Mouse (Mus musculus): Measurements from ENCODE around the gene Pik3ap1. TPM values are rescaled to one million over a fixed set of nuclear protein-coding genes. Genes with fewer than 3 reads are reported as not detected.
A peak's percentile ranks its signal among the peaks of the same experiment; 100 is the strongest.

Pik3ap1 gene
- polyA plus RNA-seq, 1 experiment, result 19.2 TPM

DNA sequence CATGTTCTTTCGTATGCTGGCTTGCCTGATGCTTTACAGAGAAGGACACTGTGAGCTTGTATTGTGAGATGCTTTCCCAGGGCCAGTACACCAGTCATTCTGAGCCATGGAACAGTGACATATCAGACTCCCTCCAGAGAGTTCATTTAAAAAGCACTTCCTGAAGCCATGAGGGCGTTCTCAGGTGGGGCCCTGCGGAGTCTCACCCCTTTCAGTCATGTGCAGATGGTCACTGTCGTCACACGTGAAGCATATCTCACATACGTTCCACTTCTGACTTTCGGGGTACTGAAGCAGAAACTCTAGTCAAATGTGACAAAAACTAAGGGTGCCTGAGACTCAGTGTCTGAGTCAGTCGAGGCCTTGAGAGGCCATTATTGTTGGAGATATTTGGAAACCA, 6.0 kb upstream of the Pik3ap1 start:
- TF ChIP-seq CTCF (IDR thresholded peaks at IDR 0.05; ENCODE audit: control insufficient read depth, insufficient read depth, low read length), result no peak
- no peak for TF ChIP-seq POLR2A (IDR thresholded peaks at IDR 0.05; ENCODE audit: borderline replicate concordance, control insufficient read depth, low read depth, low read length)
- WGBS, result 63% methylated on average over 8 of the region's 8 CpGs
- H3K4me3 ChIP-seq (replicated peaks; ENCODE audit: control insufficient read depth, low read depth, low read length), result no peak overlapping the region

DNA sequence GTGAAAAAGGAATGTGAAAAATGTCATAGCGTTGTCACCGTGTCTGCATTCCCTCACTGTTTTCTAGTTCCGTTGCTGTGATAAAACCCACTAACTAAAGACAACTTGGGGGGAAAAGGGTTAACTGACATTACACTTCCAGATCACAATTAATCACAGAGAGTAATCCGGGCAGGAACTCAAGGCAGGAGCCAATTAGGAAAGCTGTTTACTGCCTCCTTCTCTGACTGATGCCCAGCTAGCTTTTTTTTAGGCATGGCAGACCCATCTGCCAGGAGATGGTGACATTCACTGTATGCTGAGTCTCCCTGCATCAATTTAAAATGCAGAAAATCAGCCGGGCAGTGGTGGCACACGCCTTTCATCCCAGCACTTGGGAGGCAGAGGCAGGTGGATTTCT, 4.4 kb upstream of the Pik3ap1 start:
- WGBS, result 67% methylated on average over 6 of the region's 6 CpGs
- TF ChIP-seq POLR2A (IDR thresholded peaks at IDR 0.05; ENCODE audit: borderline replicate concordance, control insufficient read depth, low read depth, low read length) (no peak), CTCF (IDR thresholded peaks at IDR 0.05; ENCODE audit: control insufficient read depth, insufficient read depth, low read length) (no peak)
- H3K27ac ChIP-seq (ENCODE audit: control insufficient read depth, insufficient read depth, low read depth, low read length, poor library complexity), result no peak overlapping the region
- peaks cover 9% of the 10 kb centered on the region; the same call in 1 of the 2 replicates for H3K4me1 ChIP-seq (ENCODE audit: control insufficient read depth, insufficient read depth, low read length)
- no peak overlapping the region for H3K4me3 ChIP-seq (replicated peaks; ENCODE audit: control insufficient read depth, low read depth, low read length)

More for the DNA sequence above, 6.0 kb upstream of the Pik3ap1 start:
- peaks cover 7% of the 10 kb centered on the region; the same call in 1 of the 2 replicates for H3K4me1 ChIP-seq (ENCODE audit: control insufficient read depth, insufficient read depth, low read length)
- peak overlapping the region; percentile 19; the same call in 1 of the 2 replicates for H3K27ac ChIP-seq (ENCODE audit: control insufficient read depth, insufficient read depth, low read depth, low read length, poor library complexity)

DNA sequence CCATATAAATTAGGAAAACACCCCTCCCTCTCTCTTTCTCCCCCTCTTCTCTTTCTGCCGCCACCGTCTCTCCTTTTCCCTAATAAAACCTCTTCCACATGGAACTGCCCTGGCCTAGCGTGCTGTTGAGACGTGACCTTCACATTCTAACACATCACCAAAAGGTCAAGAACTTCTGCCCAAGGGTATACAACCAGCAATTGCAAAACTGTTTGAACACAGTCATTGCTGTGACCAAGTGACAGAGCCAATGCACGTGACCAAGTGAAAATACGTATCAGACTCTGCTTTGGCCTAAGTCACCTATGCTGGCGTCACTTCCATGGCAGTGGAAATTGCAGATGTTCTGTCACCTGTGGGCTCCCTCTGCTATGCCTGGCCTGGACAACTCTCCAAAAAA, 3.3 kb upstream of the Pik3ap1 start:
- 65% methylated on average over 7 of the region's 7 CpGs for WGBS
- TF ChIP-seq CTCF (IDR thresholded peaks at IDR 0.05; ENCODE audit: control insufficient read depth, insufficient read depth, low read length), result no peak
- no peak for TF ChIP-seq POLR2A (IDR thresholded peaks at IDR 0.05; ENCODE audit: borderline replicate concordance, control insufficient read depth, low read depth, low read length)
- H3K27ac ChIP-seq (ENCODE audit: control insufficient read depth, insufficient read depth, low read depth, low read length, poor library complexity), result peak overlapping the region; percentile 16; the same call in 1 of the 2 replicates
- no peak overlapping the region for H3K4me3 ChIP-seq (replicated peaks; ENCODE audit: control insufficient read depth, low read depth, low read length)
- peaks cover 8% of the 10 kb centered on the region; the same call in 1 of the 2 replicates for H3K4me1 ChIP-seq (ENCODE audit: control insufficient read depth, insufficient read depth, low read length)

DNA sequence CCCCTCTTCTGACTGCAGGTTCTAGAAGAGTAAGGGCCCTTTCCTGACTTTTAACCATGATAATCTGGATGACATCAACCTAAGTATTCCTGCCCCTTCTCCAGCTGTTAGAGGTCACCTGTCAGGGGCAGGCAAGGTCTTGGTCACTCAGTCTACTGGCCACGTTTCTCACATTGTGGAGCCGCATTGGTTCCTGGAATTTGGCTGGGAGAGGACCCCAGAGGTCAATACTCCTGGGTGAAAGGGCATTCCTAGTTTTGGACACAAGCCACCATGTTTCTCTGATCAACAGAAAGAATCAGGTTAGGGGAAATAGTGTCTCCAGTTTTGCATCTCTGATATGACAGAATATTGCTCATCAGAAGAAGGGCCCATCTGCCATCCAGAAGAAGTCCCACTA, 2.4 kb upstream of the Pik3ap1 start:
- no peak overlapping the region for H3K4me3 ChIP-seq (replicated peaks; ENCODE audit: control insufficient read depth, low read depth, low read length)
- H3K4me1 ChIP-seq (ENCODE audit: control insufficient read depth, insufficient read depth, low read length), result peaks cover 11% of the 10 kb centered on the region; the same call in 1 of the 2 replicates
- no peak overlapping the region for H3K27ac ChIP-seq (ENCODE audit: control insufficient read depth, insufficient read depth, low read depth, low read length, poor library complexity)
- WGBS, result 78% methylated on average over 2 of the region's 2 CpGs
- no peak for TF ChIP-seq CTCF (IDR thresholded peaks at IDR 0.05; ENCODE audit: control insufficient read depth, insufficient read depth, low read length)
- TF ChIP-seq POLR2A (IDR thresholded peaks at IDR 0.05; ENCODE audit: borderline replicate concordance, control insufficient read depth, low read depth, low read length), result no peak

DNA sequence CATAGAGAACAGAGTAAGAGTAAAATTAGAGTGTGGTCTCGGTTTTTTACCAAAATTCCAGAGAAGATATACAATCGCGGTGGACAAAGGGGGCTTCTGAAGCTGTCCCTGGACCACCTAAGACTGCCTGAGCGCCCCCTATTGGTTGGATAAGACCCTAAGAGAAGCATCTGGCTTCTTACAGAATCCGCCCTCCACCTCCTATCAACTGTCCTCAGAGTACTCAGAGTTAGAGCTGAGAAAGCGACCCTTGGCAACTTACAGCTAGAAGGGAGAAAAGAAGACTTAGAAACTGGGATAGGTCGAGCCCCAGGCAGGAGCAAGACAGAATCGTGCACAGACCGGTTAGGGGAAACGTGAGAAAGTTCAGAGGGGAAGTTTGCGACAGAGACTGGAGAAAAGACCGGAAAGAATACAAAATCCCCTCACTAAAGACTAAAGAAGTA, 473 bp downstream of the Pik3ap1 start:
- 2% methylated on average over 12 of the region's 12 CpGs for WGBS
- TF ChIP-seq POLR2A (IDR thresholded peaks at IDR 0.05; ENCODE audit: borderline replicate concordance, control insufficient read depth, low read depth, low read length), result no peak
- TF ChIP-seq CTCF (IDR thresholded peaks at IDR 0.05; ENCODE audit: control insufficient read depth, insufficient read depth, low read length), result peak; percentile 43; the same call in 1 of the 2 replicates
- H3K4me1 ChIP-seq (ENCODE audit: control insufficient read depth, insufficient read depth, low read length), result peaks cover 13% of the 10 kb centered on the region
- peak overlapping the region; percentile 96 for H3K27ac ChIP-seq (ENCODE audit: control insufficient read depth, insufficient read depth, low read depth, low read length, poor library complexity)
- peak overlapping the region; percentile 75 for H3K4me3 ChIP-seq (replicated peaks; ENCODE audit: control insufficient read depth, low read depth, low read length)

DNA sequence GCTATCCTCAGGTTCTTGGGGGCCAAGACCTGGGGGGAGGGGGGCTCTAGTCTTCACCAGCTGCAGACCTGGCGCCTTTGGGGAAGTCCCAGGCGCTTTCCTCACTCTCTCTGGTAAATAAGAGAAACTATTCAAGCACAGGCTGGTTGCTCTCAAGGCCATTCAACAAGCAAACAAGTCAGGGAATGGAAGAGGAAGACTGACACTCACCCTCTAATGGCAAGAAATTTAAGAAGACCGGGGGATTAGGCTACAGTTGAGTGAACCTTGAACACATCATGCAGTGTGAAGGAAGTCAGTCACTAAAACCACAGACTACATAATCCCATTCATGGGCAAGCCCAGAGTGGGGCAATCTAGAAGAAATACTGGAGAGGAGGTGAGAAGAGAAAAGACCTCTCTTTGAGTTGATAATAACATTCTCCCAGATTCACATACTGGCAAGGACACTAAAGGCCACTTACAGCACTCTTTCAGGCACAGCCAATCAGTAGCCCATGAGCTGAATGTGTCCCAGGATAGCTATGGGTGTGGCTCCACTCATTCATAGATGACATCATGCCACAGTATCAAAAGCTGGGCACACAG, 2.4 kb downstream of the Pik3ap1 start:
- Histone ChIP-seq H3K4me3 (replicated peaks; ENCODE audit: control insufficient read depth, low read depth, low read length) (no peak overlapping the region), H3K4me1 (ENCODE audit: control insufficient read depth, insufficient read depth, low read length) (peaks cover 9% of the 10 kb centered on the region), H3K27ac (ENCODE audit: control insufficient read depth, insufficient read depth, low read depth, low read length, poor library complexity) (peak overlapping the region; percentile 68)
- TF ChIP-seq POLR2A (IDR thresholded peaks at IDR 0.05; ENCODE audit: borderline replicate concordance, control insufficient read depth, low read depth, low read length) (no peak), CTCF (IDR thresholded peaks at IDR 0.05; ENCODE audit: control insufficient read depth, insufficient read depth, low read length) (no peak)
- WGBS, result 13% methylated on average over 3 of the region's 3 CpGs

DNA sequence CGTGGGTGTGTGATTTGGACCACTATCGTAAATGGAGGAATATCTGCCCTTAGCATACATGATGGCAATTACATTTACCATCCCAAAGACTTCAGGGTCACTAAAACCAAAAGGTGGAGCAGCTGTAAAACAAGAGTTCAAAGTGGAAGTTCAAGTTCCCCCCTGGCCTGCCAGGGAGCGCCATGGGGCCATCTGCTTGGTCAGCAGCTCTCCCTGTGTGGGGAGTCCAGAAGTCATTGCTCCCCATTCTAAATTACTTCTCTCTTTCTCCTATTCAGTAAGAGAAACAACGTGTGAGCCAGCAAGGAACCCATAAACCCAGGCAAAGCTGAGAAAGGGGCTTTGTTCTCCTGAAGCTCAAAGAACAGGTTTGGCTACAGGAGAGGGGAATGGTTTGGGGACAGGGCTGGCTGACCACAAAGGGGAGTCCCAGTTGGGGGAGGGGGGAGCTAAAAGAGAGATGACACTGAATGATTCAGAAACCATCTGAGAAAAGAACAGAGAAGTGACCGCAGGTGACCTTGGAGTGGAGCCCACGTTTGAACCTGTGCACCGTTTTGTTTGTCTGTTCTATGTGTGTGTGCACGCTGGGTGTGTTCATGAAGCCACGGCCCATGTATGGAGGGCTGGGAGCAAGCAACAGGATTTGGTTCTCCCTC, 3.2 kb downstream of the Pik3ap1 start:
- Histone ChIP-seq H3K4me3 (replicated peaks; ENCODE audit: control insufficient read depth, low read depth, low read length) (peak overlapping the region; percentile 4), H3K4me1 (ENCODE audit: control insufficient read depth, insufficient read depth, low read length) (peaks cover 9% of the 10 kb centered on the region), H3K27ac (ENCODE audit: control insufficient read depth, insufficient read depth, low read depth, low read length, poor library complexity) (peak overlapping the region; percentile 68)
- 53% methylated on average over 9 of the region's 9 CpGs for WGBS
- TF ChIP-seq CTCF (IDR thresholded peaks at IDR 0.05; ENCODE audit: control insufficient read depth, insufficient read depth, low read length) (no peak), POLR2A (IDR thresholded peaks at IDR 0.05; ENCODE audit: borderline replicate concordance, control insufficient read depth, low read depth, low read length) (no peak)

DNA sequence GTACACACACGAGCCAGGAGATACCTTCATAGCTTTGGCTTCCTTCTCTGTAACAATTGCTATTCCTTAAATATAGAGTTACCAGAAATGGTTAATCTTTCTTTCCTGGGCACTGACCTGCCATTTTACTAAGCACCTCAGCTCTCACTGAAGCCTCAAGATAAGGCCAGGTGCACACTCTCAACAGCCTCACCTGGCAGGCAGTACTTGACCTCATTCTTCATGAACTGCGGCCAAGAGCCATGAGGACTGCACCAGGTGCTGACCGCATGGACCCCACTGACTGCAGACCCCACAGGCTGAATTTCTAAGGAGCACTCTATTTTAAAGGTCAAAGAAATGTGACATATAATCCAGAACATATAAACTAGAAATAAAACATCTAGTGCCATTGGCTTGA, 5.7 kb downstream of the Pik3ap1 start:
- Histone ChIP-seq H3K4me3 (replicated peaks; ENCODE audit: control insufficient read depth, low read depth, low read length) (no peak overlapping the region), H3K27ac (ENCODE audit: control insufficient read depth, insufficient read depth, low read depth, low read length, poor library complexity) (no peak overlapping the region), H3K4me1 (ENCODE audit: control insufficient read depth, insufficient read depth, low read length) (peaks cover 10% of the 10 kb centered on the region)
- WGBS, result 83% methylated on average over 3 of the region's 3 CpGs
- TF ChIP-seq CTCF (IDR thresholded peaks at IDR 0.05; ENCODE audit: control insufficient read depth, insufficient read depth, low read length) (no peak), POLR2A (IDR thresholded peaks at IDR 0.05; ENCODE audit: borderline replicate concordance, control insufficient read depth, low read depth, low read length) (no peak)

All from bone marrow, adult 2 months (tissue).